Mouse (Mus musculus) lung, postnatal 0 days (tissue): ENCODE data around the gene Arhgap35.

Experiments
- CTCF ChIP-seq: IDR thresholded peaks from 2 replicates; pipeline ENCODE4 v1.5.1; 2016; ENCODE audit warnings: antibody characterized with exemption, mild to moderate bottlenecking
- EP300 ChIP-seq: IDR thresholded peaks from 2 replicates; pipeline ENCODE4 v1.6.1; 2016; ENCODE audit warnings: antibody characterized with exemption, mild to moderate bottlenecking, control low read depth

DNA sequence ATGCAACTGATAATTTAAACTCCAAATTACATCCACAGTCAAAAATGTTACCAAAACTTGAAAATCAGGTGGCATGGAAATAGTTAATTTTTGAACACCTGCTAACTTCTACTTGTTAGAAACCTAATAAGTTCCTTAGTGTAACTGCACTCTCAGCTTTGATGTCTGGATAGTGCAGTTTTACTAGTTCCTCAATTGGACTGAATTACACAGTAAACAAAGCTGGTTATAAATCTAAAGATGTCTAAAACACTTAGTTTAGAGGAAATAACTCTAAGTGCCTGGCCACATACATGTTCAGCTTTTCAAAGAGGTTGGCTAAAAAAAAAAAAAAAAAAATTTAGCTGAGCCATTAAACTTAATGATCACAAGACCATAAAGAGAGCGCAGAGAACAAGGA lies 43.6 kb downstream of the Arhgap35 start:
- TF ChIP-seq CTCF, result no peak
- no peak for TF ChIP-seq EP300
